Mouse (Mus musculus) intestine, embryonic 15.5 days (tissue): ENCODE data around the gene Sh3gl2. TPM values are rescaled to one million over a fixed set of nuclear protein-coding genes. Genes with fewer than 3 reads are reported as not detected.

ENCODE experiments used
- ATAC-seq: fragments of 200-750 bp; cut with Nextera tagmentation; 2 replicates; pipeline ENCODE4 v1.8.0; 2017; ENCODE audit warnings: moderate TSS enrichment, moderate library complexity
- H3K27ac ChIP-seq: fragments of 300-500 bp; sonication (generic); 2 replicates; pipeline ENCODE4 v1.5.1; 2015; ENCODE audit warnings: mild to moderate bottlenecking, inconsistent platforms
- H3K27me3 ChIP-seq: fragments of 300-500 bp; sonication (generic); replicated peaks from 2 replicates; pipeline ENCODE4 v1.6.1; 2015; ENCODE audit warnings: inconsistent platforms
- H3K36me3 ChIP-seq: fragments of 300-500 bp; sonication (generic); 2 replicates; pipeline ENCODE4 v1.6.1; 2015; ENCODE audit warnings: inconsistent platforms
- H3K4me1 ChIP-seq: fragments of 300-500 bp; sonication (generic); replicated peaks from 2 replicates; pipeline ENCODE4 v1.6.1; 2015; ENCODE audit warnings: inconsistent platforms
- H3K4me2 ChIP-seq: fragments of 300-500 bp; sonication (generic); replicated peaks from 2 replicates; pipeline ENCODE4 v1.6.1; 2015; ENCODE audit warnings: mild to moderate bottlenecking, inconsistent platforms
- H3K4me3 ChIP-seq: fragments of 300-500 bp; sonication (generic); replicated peaks from 2 replicates; pipeline ENCODE4 v1.5.1; 2015; ENCODE audit warnings: inconsistent platforms
- H3K9ac ChIP-seq: fragments of 300-500 bp; sonication (generic); 2 replicates; pipeline ENCODE4 v1.6.1; 2015; ENCODE audit warnings: inconsistent platforms
- H3K9me3 ChIP-seq: fragments of 300-500 bp; sonication (generic); 2 replicates; pipeline ENCODE4 v1.6.1; 2016; ENCODE audit warnings: inconsistent platforms
- WGBS: fragments of 180-500 bp; shearing (Covaris S2); methylation state at CpG from one replicate; pipeline ENCODE4 v1.1.7; 2015; 5-methylcytosine and 5-hydroxymethylcytosine counted together
- polyA plus RNA-seq: library from polyadenylated mRNA; unstranded; fragments of >200 nt; fragmentation: Nextera tagmentation; extraction: Ambion mirVana; gene quantifications from 2 replicates; pipeline ENCODE4 v1.2.1, GENCODE M21; 2015

The Sh3gl2 gene
- polyA plus RNA-seq, 1 experiment from 2014 or later: 18.4 TPM

DNA sequence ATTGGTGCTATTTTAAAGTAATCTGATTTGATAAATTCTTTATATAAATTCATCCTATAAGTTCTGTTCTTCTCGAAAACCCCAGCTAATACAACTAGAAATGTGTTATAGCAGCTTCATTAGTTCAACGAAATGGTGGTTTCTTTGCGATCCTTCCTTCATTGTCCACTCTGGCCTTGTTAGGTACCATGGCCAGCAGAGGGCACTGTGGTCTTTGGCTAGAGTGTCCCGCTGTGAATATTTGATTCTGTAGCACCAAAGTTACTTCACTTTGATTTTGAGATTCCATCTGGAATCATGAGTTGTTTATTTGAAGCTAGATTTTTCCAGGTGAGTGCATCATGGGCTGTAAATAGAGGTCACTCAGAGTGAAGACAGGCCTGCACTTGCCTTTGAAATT lies 197.9 kb downstream of the Sh3gl2 start:
- Histone ChIP-seq H3K9me3 (no peaks in the 10 kb centered on the region), H3K36me3 (no peaks in the 10 kb centered on the region), H3K4me2 (no peak overlapping the region), H3K27ac (no peak overlapping the region), H3K27me3 (no peaks in the 10 kb centered on the region), H3K4me1 (no peaks in the 10 kb centered on the region), H3K4me3 (no peak overlapping the region), H3K9ac (no peak overlapping the region)
- 30% methylated on average over 4 of the region's 4 CpGs for WGBS
- no peak for ATAC-seq

DNA sequence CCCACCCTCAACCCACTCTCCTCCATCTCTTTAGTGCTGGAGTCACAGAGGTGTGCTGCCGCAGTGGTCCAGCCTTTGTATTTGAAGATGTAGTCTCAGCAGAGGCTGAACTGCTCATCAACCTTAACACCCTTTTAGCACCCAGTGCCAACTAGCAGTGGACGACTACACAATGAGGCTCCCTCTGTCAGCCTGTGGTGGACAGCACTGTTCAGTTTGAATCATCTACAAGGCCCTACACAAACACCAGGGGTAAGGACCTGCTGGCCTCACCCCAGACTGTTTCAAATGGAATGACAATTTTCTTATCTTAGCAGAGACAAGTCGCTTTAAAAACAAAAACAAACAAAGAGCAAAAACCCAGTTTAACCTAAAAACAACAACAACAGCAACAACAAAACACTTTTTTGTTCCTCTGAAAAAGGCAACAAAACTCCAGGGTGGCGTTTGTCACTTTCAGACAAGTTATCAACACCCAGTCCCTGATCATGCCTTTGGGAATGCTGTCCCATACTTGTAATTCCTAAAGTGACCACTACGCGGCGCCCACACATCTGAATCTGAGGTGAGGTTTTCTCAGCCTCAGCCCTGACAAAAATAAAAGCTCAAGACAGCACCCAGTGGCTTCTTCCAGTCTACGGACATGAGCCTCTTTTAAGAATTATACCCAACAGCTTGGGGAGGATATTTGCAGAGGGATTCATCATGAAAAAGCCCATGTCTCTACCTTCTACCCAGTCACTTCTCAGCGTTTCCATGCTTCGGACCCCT lies 199.7 kb downstream of the Sh3gl2 start:
- H3K9me3 ChIP-seq: no peaks in the 10 kb centered on the region
- H3K36me3 ChIP-seq: no peaks in the 10 kb centered on the region
- H3K4me2 ChIP-seq: no peak overlapping the region
- no peak overlapping the region for H3K4me3 ChIP-seq
- H3K27ac ChIP-seq: no peak overlapping the region
- WGBS: 39% methylated on average over 10 of the region's 10 CpGs
- H3K4me1 ChIP-seq: no peaks in the 10 kb centered on the region
- no peak for ATAC-seq
- no peak overlapping the region for H3K9ac ChIP-seq
- no peaks in the 10 kb centered on the region for H3K27me3 ChIP-seq

- no peak overlapping the region for H3K9ac ChIP-seq
- no peaks in the 10 kb centered on the region for H3K9me3 ChIP-seq
- WGBS: 71% methylated on average over 7 of the region's 7 CpGs
- H3K4me3 ChIP-seq: no peak overlapping the region
- no peak overlapping the region for H3K4me2 ChIP-seq
- no peak for ATAC-seq
- no peaks in the 10 kb centered on the region for H3K4me1 ChIP-seq
- H3K27ac ChIP-seq: no peak overlapping the region
- no peaks in the 10 kb centered on the region for H3K36me3 ChIP-seq
- no peaks in the 10 kb centered on the region for H3K27me3 ChIP-seq
Observed at GRCm38 (mm10) chr4:85405276-85405675, 200.3 kb downstream of the Sh3gl2 start.

DNA sequence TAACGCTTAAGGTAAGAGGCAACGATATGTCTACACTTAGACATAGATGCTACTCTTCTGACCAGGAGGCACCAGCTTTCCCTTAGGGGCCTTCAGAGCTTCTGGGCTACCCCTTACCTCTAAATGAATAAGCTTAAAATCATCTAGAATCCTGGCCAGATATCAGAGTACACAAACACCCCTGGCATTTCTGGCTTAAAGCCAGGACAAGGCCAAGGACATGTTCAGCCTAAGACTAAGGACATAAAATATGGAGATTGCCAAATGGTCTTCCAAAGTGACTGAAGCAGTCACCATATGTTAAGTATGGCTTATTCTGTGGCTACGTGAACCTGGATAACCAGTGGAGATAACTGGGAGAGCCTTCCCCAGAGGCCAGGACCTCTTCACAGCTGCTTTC lies 211.5 kb downstream of the Sh3gl2 start:
- no peak for ATAC-seq

DNA sequence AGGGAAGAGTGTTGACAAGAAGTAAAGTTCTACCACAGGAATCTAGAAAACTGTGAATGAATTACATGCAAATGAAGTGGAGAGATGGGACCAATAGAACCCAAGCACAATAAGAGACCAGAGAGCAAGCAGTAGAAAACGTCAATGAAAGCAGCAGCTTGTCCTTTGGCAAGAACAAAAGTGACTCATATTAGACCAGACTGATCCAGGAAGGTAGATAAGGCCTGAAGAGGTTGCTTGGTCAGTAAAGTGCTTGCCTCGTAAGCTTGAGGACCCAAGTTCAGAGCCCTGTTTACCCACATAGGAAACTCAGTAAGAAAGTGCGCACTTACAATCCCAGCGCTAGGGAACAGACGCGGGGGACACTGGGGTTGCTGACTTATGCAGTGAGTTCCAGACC lies 215.5 kb downstream of the Sh3gl2 start:
- WGBS: 85% methylated on average over 6 of the region's 6 CpGs
- Histone ChIP-seq H3K4me2 (no peak overlapping the region), H3K9ac (no peak overlapping the region), H3K4me3 (no peak overlapping the region), H3K4me1 (no peaks in the 10 kb centered on the region), H3K27ac (no peak overlapping the region), H3K9me3 (no peaks in the 10 kb centered on the region), H3K27me3 (no peaks in the 10 kb centered on the region), H3K36me3 (no peaks in the 10 kb centered on the region)
- ATAC-seq: no peak

More for the DNA sequence above, 211.5 kb downstream of the Sh3gl2 start:
- H3K27me3 ChIP-seq: no peaks in the 10 kb centered on the region
- no peaks in the 10 kb centered on the region for H3K9me3 ChIP-seq
- H3K9ac ChIP-seq: no peak overlapping the region
- WGBS: 92% methylated on average over 3 of the region's 3 CpGs
- H3K4me2 ChIP-seq: no peak overlapping the region
- no peaks in the 10 kb centered on the region for H3K4me1 ChIP-seq
- H3K36me3 ChIP-seq: no peaks in the 10 kb centered on the region
- no peak overlapping the region for H3K27ac ChIP-seq
- no peak overlapping the region for H3K4me3 ChIP-seq

DNA sequence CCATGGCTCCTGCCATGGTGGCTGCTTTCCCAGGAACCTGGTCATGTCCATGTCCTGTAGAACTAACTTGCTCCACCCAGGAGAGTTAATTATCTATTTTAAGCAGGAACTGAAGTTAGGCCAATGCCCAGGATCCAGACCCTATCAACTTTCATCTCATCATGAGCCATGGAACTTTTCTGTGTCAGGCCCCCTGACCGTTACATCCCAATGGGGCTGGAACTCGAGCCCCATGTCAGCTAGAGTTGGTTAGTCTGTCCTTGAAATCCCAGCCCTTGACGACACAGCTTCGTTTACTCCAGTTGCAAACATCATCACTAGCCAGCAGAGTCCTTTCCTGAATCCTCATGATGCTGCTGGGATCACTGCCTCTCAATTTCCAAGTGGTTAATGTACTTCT lies 221.3 kb downstream of the Sh3gl2 start:
- no peak overlapping the region for H3K4me2 ChIP-seq
- H3K27ac ChIP-seq: no peak overlapping the region
- 71% methylated on average over 4 of the region's 4 CpGs for WGBS
- H3K4me3 ChIP-seq: no peak overlapping the region
- H3K36me3 ChIP-seq: no peaks in the 10 kb centered on the region
- no peaks in the 10 kb centered on the region for H3K9me3 ChIP-seq
- no peak overlapping the region for H3K9ac ChIP-seq
- H3K4me1 ChIP-seq: no peaks in the 10 kb centered on the region
- H3K27me3 ChIP-seq: no peaks in the 10 kb centered on the region
- ATAC-seq: no peak

DNA sequence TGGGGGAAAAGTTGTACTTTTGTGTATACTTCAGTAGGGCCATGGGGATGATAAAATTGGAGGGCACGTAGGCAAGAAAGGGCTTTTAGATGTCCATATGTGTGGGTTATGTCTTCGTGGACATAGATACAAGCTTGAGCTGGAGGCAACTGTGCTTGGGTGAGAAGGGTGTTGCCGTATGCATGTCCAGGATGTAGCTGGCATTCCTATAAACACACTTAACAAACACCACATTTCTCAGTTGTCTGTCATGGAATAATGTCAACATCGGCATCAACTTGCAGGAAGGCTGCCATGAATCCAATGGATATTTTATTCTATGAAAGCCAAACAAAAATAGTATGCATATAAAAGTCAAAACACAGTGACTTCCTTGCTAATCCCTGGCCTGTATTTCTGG lies 227.9 kb downstream of the Sh3gl2 start:
- no peaks in the 10 kb centered on the region for H3K36me3 ChIP-seq
- no peaks in the 10 kb centered on the region for H3K9me3 ChIP-seq
- no peaks in the 10 kb centered on the region for H3K27me3 ChIP-seq
- no peak overlapping the region for H3K4me3 ChIP-seq
- H3K4me1 ChIP-seq: no peaks in the 10 kb centered on the region
- ATAC-seq: no peak
- 71% methylated on average over 4 of the region's 4 CpGs for WGBS
- H3K4me2 ChIP-seq: no peak overlapping the region
- H3K9ac ChIP-seq: no peak overlapping the region
- H3K27ac ChIP-seq: no peak overlapping the region

GRCm38 (mm10) chr4:85434734-85435133 lies 229.8 kb downstream of the Sh3gl2 start:
- Histone ChIP-seq H3K9me3 (no peaks in the 10 kb centered on the region), H3K4me2 (no peak overlapping the region), H3K4me1 (no peaks in the 10 kb centered on the region), H3K9ac (no peak overlapping the region), H3K4me3 (no peak overlapping the region), H3K27ac (no peak overlapping the region), H3K27me3 (no peaks in the 10 kb centered on the region), H3K36me3 (no peaks in the 10 kb centered on the region)
- WGBS: 58% methylated on average over 8 of the region's 8 CpGs
- ATAC-seq: no peak

GRCm38 (mm10) chr4:85438813-85439212 lies 233.9 kb downstream of the Sh3gl2 start:
- Histone ChIP-seq H3K27ac (no peak overlapping the region), H3K36me3 (no peaks in the 10 kb centered on the region), H3K27me3 (no peaks in the 10 kb centered on the region), H3K4me2 (no peak overlapping the region), H3K4me1 (no peaks in the 10 kb centered on the region), H3K9ac (no peak overlapping the region), H3K9me3 (no peaks in the 10 kb centered on the region), H3K4me3 (no peak overlapping the region)
- 67% methylated on average over 3 of the region's 3 CpGs for WGBS
- no peak for ATAC-seq

- H3K4me2 ChIP-seq: no peak overlapping the region
- ATAC-seq: no peak
- no peak overlapping the region for H3K9ac ChIP-seq
- H3K27ac ChIP-seq: no peak overlapping the region
- no peaks in the 10 kb centered on the region for H3K27me3 ChIP-seq
- WGBS: 91% methylated on average over 6 of the region's 6 CpGs
- no peaks in the 10 kb centered on the region for H3K4me1 ChIP-seq
- H3K4me3 ChIP-seq: no peak overlapping the region
- H3K9me3 ChIP-seq: no peaks in the 10 kb centered on the region
- H3K36me3 ChIP-seq: no peaks in the 10 kb centered on the region
Observed at GRCm38 (mm10) chr4:85483586-85483985, 278.7 kb downstream of the Sh3gl2 start.

DNA sequence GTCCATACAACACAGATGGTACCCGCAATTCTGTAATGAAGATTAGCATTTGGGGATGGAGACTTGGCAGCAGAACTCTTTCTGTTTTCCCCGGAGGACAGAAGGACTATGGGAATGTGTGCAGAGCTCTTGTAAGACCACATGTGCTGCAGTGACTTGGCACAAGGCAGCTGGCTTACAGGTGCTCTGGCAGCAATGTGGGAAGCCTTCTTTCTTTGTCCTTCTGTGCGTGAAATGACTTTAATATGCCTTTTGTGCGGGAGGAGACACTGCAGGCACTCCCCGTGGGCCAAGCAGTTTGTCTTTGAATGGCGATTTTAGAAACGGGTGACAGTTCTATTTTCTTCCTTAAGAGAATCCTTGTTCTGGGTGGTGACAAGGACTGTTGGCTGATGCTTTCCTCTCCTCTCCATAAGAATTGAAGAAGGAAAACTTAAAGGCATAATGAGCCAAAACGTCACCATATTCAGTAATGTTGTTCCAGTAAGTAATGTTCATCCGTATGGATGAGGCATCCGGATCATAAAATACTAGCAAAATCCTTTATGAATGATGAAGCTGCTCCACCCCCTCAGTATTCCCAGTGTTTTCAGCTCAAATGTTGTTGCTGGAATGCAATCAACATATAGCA lies 281.5 kb downstream of the Sh3gl2 start:
- WGBS: 87% methylated on average over 10 of the region's 10 CpGs

GRCm38 (mm10) chr4:85505718-85506117 lies 300.8 kb downstream of the Sh3gl2 start:
- Histone ChIP-seq H3K4me1 (no peaks in the 10 kb centered on the region), H3K9me3 (no peaks in the 10 kb centered on the region), H3K4me3 (no peak overlapping the region), H3K27me3 (no peaks in the 10 kb centered on the region), H3K9ac (no peak overlapping the region), H3K4me2 (no peak overlapping the region), H3K27ac (no peak overlapping the region), H3K36me3 (no peaks in the 10 kb centered on the region)
- no peak for ATAC-seq
- WGBS: 62% methylated on average over 3 of the region's 3 CpGs

More for the DNA sequence above, 281.5 kb downstream of the Sh3gl2 start:
- Histone ChIP-seq H3K27ac (no peak overlapping the region), H3K4me3 (no peak overlapping the region), H3K9me3 (no peaks in the 10 kb centered on the region), H3K4me2 (no peak overlapping the region), H3K36me3 (no peaks in the 10 kb centered on the region), H3K27me3 (no peaks in the 10 kb centered on the region), H3K4me1 (no peaks in the 10 kb centered on the region), H3K9ac (no peak overlapping the region)
- ATAC-seq: no peak

- no peak for ATAC-seq
- H3K4me3 ChIP-seq: no peak overlapping the region
- H3K9me3 ChIP-seq: no peaks in the 10 kb centered on the region
- no peaks in the 10 kb centered on the region for H3K4me1 ChIP-seq
- no peaks in the 10 kb centered on the region for H3K36me3 ChIP-seq
- no peak overlapping the region for H3K27ac ChIP-seq
- no peak overlapping the region for H3K4me2 ChIP-seq
- WGBS: 55% methylated on average over 2 of the region's 2 CpGs
- no peak overlapping the region for H3K9ac ChIP-seq
- H3K27me3 ChIP-seq: no peaks in the 10 kb centered on the region
Observed at GRCm38 (mm10) chr4:85506976-85507375, 302.1 kb downstream of the Sh3gl2 start.
